Mouse (Mus musculus): ENCODE results near the gene Trim28. TPM values are rescaled to one million over a fixed set of nuclear protein-coding genes. Genes with fewer than 3 reads are reported as not detected.

Trim28 gene
- polyA plus RNA-seq, 1 experiment from 2014 or later = 87.2 TPM

DNA sequence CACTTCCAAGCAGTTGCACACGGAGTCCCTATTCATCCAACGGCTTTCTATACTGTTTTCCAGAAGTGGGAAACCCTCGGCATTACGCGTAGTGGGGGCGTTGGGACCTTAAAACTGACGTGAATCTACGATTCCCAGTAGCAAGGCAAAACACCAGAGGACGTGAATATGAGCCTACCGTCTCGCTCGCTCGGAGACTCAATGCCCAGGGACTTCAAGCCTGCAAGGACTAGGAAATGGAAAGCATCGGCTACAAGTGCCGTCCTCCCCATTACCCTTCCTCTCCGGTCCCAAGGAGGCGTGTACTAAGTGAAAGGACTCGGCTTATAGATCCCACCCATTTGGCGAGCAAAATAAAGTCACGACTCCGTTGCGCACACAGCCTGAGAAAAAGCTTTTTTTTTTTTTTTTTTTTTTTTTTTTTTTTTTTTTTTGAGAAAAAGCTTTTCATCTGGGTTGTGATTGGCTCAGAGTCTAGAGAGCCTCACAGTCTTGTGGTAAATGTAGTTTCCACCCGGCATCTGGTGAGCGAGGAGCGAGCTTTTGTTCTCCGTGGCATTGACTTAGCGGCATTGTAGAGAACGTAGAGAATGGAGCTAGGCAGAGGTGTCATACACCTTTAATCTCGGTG, 37.3 kb upstream of the Trim28 start:
- Histone ChIP-seq H3K4me3 (ENCODE audit: low read depth, low read length) (peak overlapping the region; percentile 62), H3K9ac (replicated peaks; ENCODE audit: low read depth) (peak overlapping the region; percentile 66), H3K36me3 (ENCODE audit: insufficient read depth, low read length) (no peaks in the 10 kb centered on the region), H3K27ac (ENCODE audit: low read length) (peak overlapping the region; percentile 81), H3K4me2 (replicated peaks; ENCODE audit: low read depth, low read length) (peak overlapping the region; percentile 71), H3K4me1 (ENCODE audit: insufficient read depth, low read depth, low read length) (peaks cover 3% of the 10 kb centered on the region; the same call in 1 of the 2 replicates), H3K9me3 (ENCODE audit: low read length) (no peaks in the 10 kb centered on the region), H3K27me3 (replicated peaks; ENCODE audit: insufficient read depth, low read length) (no peaks in the 10 kb centered on the region)
- TF ChIP-seq EP300 (IDR thresholded peaks at IDR 0.05) (no peak), CTCF (IDR thresholded peaks at IDR 0.05) (no peak)
- peak; percentile 90 for DNase-seq (ENCODE audit: low spot score)
- 1% methylated on average over 29 of the region's 29 CpGs for whole genome bisulfite sequencing
- peak; percentile 70 for ATAC-seq

GRCm38 (mm10) chr7:12965678-12966091, 33.2 kb upstream of the Trim28 start, which contains the start of gene Zfp324:
Zfp324 (plus strand) TSS chr7:12965838.
- peak within 1 kb of the TSS; percentile 75 for H3K9ac ChIP-seq (replicated peaks; ENCODE audit: low read depth)
- H3K36me3 ChIP-seq (ENCODE audit: insufficient read depth, low read length) = peaks cover 17% of the 10 kb centered on the region
- H3K4me3 ChIP-seq (ENCODE audit: low read depth, low read length) = peak within 1 kb of the TSS; percentile 82
- no peaks in the 10 kb centered on the region for H3K9me3 ChIP-seq (ENCODE audit: low read length)
- TF ChIP-seq CTCF (IDR thresholded peaks at IDR 0.05) = no peak
- TF ChIP-seq EP300 (IDR thresholded peaks at IDR 0.05) = no peak
- H3K27me3 ChIP-seq (replicated peaks; ENCODE audit: insufficient read depth, low read length) = no peaks in the 10 kb centered on the region
- DNase-seq (ENCODE audit: low spot score) (peak; percentile 92), ATAC-seq (peak; percentile 94)
- peak within 1 kb of the TSS; percentile 98 for H3K4me2 ChIP-seq (replicated peaks; ENCODE audit: low read depth, low read length)
- peak within 1 kb of the TSS; percentile 75 for H3K27ac ChIP-seq (ENCODE audit: low read length)
- 0% methylated on average over 23 of the region's 23 CpGs for WGBS
- H3K4me1 ChIP-seq (ENCODE audit: insufficient read depth, low read depth, low read length) = peaks cover 8% of the 10 kb centered on the region; the same call in 1 of the 2 replicates

DNA sequence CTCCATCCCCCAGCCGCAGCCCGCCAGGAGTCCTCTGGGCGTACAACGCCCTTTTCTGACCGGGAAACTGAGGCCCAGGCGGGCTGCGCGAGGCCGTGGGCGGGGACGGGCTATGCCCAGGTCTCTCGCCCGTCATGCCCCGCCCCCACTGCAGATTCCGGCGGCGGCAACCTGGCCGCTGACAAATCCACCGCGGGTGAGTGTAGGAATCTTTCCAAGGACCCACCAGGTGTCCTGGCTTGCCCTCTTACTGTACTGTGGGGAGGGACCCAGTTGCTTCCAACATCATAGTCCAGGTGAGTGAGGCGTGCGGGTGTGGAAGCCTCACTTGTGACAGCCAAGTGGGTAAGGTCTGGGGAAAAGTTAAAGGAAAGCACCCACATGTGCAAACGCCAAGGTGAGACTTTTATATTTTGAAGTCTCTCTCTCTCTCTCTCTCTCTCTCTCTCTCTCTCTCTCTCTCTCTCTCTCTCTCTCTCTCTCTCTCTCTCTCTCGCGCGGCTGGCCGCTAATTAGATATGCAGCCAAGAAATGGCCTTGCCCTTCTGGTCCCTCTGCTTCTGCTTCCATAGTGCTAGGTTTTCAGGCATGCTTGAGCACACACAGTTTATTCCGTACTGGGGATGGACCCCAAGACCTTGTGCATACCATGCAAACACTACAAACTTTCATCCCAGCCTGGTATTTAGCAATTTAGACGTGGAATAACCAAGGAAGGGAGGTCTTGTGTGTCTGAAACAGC, 32.6 kb upstream of the Trim28 start:
- H3K4me2 ChIP-seq (replicated peaks; ENCODE audit: low read depth, low read length) = peak overlapping the region; percentile 98
- peak overlapping the region; percentile 75 for H3K9ac ChIP-seq (replicated peaks; ENCODE audit: low read depth)
- ATAC-seq = peak; percentile 66
- peak overlapping the region; percentile 75 for H3K27ac ChIP-seq (ENCODE audit: low read length)
- peak; percentile 56 for DNase-seq (ENCODE audit: low spot score)
- WGBS = under 1% methylated on average over 29 of the region's 29 CpGs
- TF ChIP-seq CTCF (IDR thresholded peaks at IDR 0.05) (no peak), EP300 (IDR thresholded peaks at IDR 0.05) (no peak)
- H3K4me1 ChIP-seq (ENCODE audit: insufficient read depth, low read depth, low read length) = peaks cover 8% of the 10 kb centered on the region; the same call in 1 of the 2 replicates
- H3K27me3 ChIP-seq (replicated peaks; ENCODE audit: insufficient read depth, low read length) = no peaks in the 10 kb centered on the region
- H3K36me3 ChIP-seq (ENCODE audit: insufficient read depth, low read length) = peaks cover 23% of the 10 kb centered on the region
- peak overlapping the region; percentile 82 for H3K4me3 ChIP-seq (ENCODE audit: low read depth, low read length)
- H3K9me3 ChIP-seq (ENCODE audit: low read length) = no peaks in the 10 kb centered on the region

DNA sequence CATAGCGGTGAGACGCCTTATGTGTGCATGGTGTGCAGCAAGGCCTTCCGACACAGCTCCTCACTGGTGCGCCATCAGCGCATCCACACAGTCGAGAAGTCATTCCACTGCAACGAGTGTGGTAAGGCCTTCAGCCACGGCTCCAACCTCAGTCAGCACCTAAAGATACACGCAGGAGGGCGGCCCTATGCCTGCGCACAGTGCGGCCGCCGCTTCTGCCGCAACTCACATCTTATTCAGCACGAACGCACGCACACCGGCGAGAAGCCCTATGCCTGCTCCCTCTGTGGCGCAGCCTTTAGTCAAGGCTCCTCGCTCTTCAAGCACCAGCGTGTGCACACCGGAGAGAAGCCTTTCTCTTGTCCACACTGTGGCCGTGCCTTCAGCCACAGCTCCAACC, 28.0 kb upstream of the Trim28 start:
- no peak for ATAC-seq
- WGBS = 93% methylated on average over 25 of the region's 25 CpGs
- TF ChIP-seq EP300 (IDR thresholded peaks at IDR 0.05) (no peak), CTCF (IDR thresholded peaks at IDR 0.05) (no peak)

DNA sequence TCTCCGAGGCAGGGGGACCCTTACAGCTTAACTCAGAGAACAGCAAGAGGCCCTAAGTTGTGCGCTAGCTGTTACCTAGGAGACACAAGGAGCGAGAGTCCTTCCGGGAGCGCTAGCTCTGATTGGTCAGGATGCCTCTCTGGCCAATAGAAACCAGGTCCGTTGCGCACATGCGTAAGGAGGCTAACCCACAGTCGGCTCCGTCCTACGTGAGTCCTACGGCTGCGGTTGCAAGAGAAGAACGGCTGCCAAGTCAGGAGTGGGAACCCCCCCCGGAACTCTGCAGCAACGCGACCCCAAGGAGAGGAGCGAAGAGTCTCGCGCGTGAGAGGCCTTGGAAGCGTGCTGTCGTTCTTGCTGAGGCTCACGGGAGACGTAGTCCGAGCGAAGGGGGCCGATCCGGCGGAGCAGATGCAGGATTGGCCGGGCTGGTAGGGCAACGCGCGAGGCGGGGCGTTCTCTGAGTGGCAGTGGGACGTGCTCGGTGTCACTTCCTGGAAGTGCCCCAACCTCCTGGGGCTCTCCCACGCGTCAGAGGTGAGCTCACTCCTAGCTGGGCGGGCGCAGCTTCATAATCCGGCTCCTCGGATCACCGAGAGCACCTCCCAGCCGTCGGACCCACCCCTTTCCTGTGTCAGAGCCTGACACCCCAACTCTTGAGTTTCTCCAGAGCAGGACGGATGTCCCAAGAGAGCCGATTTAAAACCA, 21.1 kb upstream of the Trim28 start, which contains the start of gene Zfp446:
TSS of gene Zfp446 (plus strand) at position 167 of the 708 bp plus-strand sequence.
- no peaks in the 10 kb centered on the region for H3K9me3 ChIP-seq (ENCODE audit: low read length)
- ATAC-seq (peak; percentile 99), DNase-seq (ENCODE audit: low spot score) (peak; percentile 100)
- peak within 1 kb of the TSS; percentile 93 for H3K27ac ChIP-seq (ENCODE audit: low read length)
- WGBS = 2% methylated on average over 49 of the region's 49 CpGs
- H3K4me1 ChIP-seq (ENCODE audit: insufficient read depth, low read depth, low read length) = peaks cover 3% of the 10 kb centered on the region
- TF ChIP-seq CTCF (IDR thresholded peaks at IDR 0.05) (no peak; the same call in 1 of the 2 replicates), EP300 (IDR thresholded peaks at IDR 0.05) (peak; percentile 70; the same call in 1 of the 2 replicates)
- H3K4me3 ChIP-seq (ENCODE audit: low read depth, low read length) = peak within 1 kb of the TSS; percentile 52
- H3K27me3 ChIP-seq (replicated peaks; ENCODE audit: insufficient read depth, low read length) = no peaks in the 10 kb centered on the region
- peak within 1 kb of the TSS; percentile 75 for H3K4me2 ChIP-seq (replicated peaks; ENCODE audit: low read depth, low read length)
- peak within 1 kb of the TSS; percentile 58 for H3K9ac ChIP-seq (replicated peaks; ENCODE audit: low read depth)
- H3K36me3 ChIP-seq (ENCODE audit: insufficient read depth, low read length) = no peaks in the 10 kb centered on the region

More for the DNA sequence above, 28.0 kb upstream of the Trim28 start:
- H3K27ac ChIP-seq (ENCODE audit: low read length) = no peak overlapping the region
- H3K9ac ChIP-seq (replicated peaks; ENCODE audit: low read depth) = no peak overlapping the region
- no peak overlapping the region for H3K4me2 ChIP-seq (replicated peaks; ENCODE audit: low read depth, low read length)
- no peaks in the 10 kb centered on the region for H3K27me3 ChIP-seq (replicated peaks; ENCODE audit: insufficient read depth, low read length)
- H3K4me1 ChIP-seq (ENCODE audit: insufficient read depth, low read depth, low read length) = peaks cover 5% of the 10 kb centered on the region; the same call in 1 of the 2 replicates
- no peaks in the 10 kb centered on the region for H3K9me3 ChIP-seq (ENCODE audit: low read length)
- no peak overlapping the region for H3K4me3 ChIP-seq (ENCODE audit: low read depth, low read length)
- H3K36me3 ChIP-seq (ENCODE audit: insufficient read depth, low read length) = peaks cover 25% of the 10 kb centered on the region
- no peak for DNase-seq (ENCODE audit: low spot score)

Measured in lung, postnatal 0 days (tissue).